Mouse (Mus musculus) midbrain, embryonic 15.5 days (tissue): ENCODE measurements around the gene Zfp1. TPM values are rescaled to one million over a fixed set of nuclear protein-coding genes. Genes with fewer than 3 reads are reported as not detected.

ENCODE experiments used
- ATAC-seq: fragments of 200-750 bp; cut with Nextera tagmentation; replicated peaks from 2 replicates; pipeline ENCODE4 v1.8.0; 2017; ENCODE audit warnings: moderate TSS enrichment
- H3K27ac ChIP-seq: fragments of 300-500 bp; sonication (generic); 2 replicates; pipeline ENCODE4 v1.5.1; 2015; ENCODE audit warnings: mild to moderate bottlenecking, inconsistent platforms
- H3K27me3 ChIP-seq: fragments of 300-500 bp; sonication (generic); replicated peaks from 2 replicates; pipeline ENCODE4 v1.6.1; 2015; ENCODE audit warnings: inconsistent platforms
- H3K36me3 ChIP-seq: fragments of 300-500 bp; sonication (generic); replicated peaks from 2 replicates; pipeline ENCODE4 v1.6.1; 2015; ENCODE audit warnings: inconsistent platforms
- H3K4me1 ChIP-seq: fragments of 300-500 bp; sonication (generic); 2 replicates; pipeline ENCODE4 v1.6.1; 2015; ENCODE audit warnings: inconsistent platforms
- H3K4me2 ChIP-seq: fragments of 300-500 bp; sonication (generic); 2 replicates; pipeline ENCODE4 v1.6.1; 2015; ENCODE audit warnings: inconsistent platforms, mild to moderate bottlenecking, moderate library complexity
- H3K4me3 ChIP-seq: fragments of 300-500 bp; sonication (generic); 2 replicates; pipeline ENCODE4 v1.5.1; 2015; ENCODE audit warnings: mild to moderate bottlenecking, inconsistent platforms
- H3K9ac ChIP-seq: fragments of 300-500 bp; sonication (generic); 2 replicates; pipeline ENCODE4 v1.6.1; 2015; ENCODE audit warnings: mild to moderate bottlenecking, inconsistent platforms
- H3K9me3 ChIP-seq: fragments of 300-500 bp; sonication (generic); 2 replicates; pipeline ENCODE4 v1.6.1; 2016; ENCODE audit warnings: inconsistent platforms
- WGBS: fragments of 180-500 bp; shearing (Covaris S2); methylation state at CpG from one replicate; pipeline ENCODE4 v1.1.7; 2015; ENCODE audit warnings: mixed read lengths; 5-methylcytosine and 5-hydroxymethylcytosine counted together
- polyA plus RNA-seq: library from polyadenylated mRNA; unstranded; fragments of >200 nt; fragmentation: Nextera tagmentation; extraction: Ambion mirVana; gene quantifications from 2 replicates; pipeline ENCODE4 v1.2.1, GENCODE M21; 2015

The Zfp1 gene
- polyA plus RNA-seq, 1 experiment from 2014 or later = 29.1 TPM

- Histone ChIP-seq H3K9me3 (no peaks in the 10 kb centered on the region), H3K27ac (no peak overlapping the region), H3K4me1 (peaks cover 8% of the 10 kb centered on the region; the same call in 1 of the 2 replicates), H3K9ac (no peak overlapping the region), H3K27me3 (no peaks in the 10 kb centered on the region), H3K4me2 (no peak overlapping the region), H3K4me3 (no peak overlapping the region), H3K36me3 (0 out of 2 replicates have a peak, but pooled peaks cover 6% of the 10 kb centered on the region)
- ATAC-seq = no peak
- 82% methylated on average over 5 of the region's 5 CpGs for WGBS
Observed at GRCm38 (mm10) chr8:111613181-111613580, 30.0 kb upstream of the Zfp1 start.

GRCm38 (mm10) chr8:111614786-111615701 is 28.2 kb upstream of the Zfp1 start:
- H3K4me3 ChIP-seq = no peak overlapping the region
- H3K36me3 ChIP-seq = 0 out of 2 replicates have a peak, but pooled peaks cover 6% of the 10 kb centered on the region
- H3K4me2 ChIP-seq = no peak overlapping the region
- H3K27me3 ChIP-seq = no peaks in the 10 kb centered on the region
- H3K4me1 ChIP-seq = peaks cover 8% of the 10 kb centered on the region; the same call in 1 of the 2 replicates
- no peak overlapping the region for H3K27ac ChIP-seq
- H3K9me3 ChIP-seq = no peaks in the 10 kb centered on the region
- no peak overlapping the region for H3K9ac ChIP-seq
- WGBS = 94% methylated on average over 6 of the region's 6 CpGs
- no peak for ATAC-seq

GRCm38 (mm10) chr8:111617812-111618211 is 25.4 kb upstream of the Zfp1 start:
- Histone ChIP-seq H3K27ac (no peak overlapping the region), H3K36me3 (no peaks in the 10 kb centered on the region), H3K4me2 (no peak overlapping the region), H3K9me3 (no peaks in the 10 kb centered on the region), H3K4me3 (no peak overlapping the region), H3K4me1 (peaks cover 13% of the 10 kb centered on the region; the same call in 1 of the 2 replicates), H3K27me3 (no peaks in the 10 kb centered on the region), H3K9ac (no peak overlapping the region)
- 51% methylated on average over 6 of the region's 6 CpGs for WGBS
- no peak for ATAC-seq

GRCm38 (mm10) chr8:111618273-111618672 is 24.9 kb upstream of the Zfp1 start:
- H3K27ac ChIP-seq = no peak overlapping the region
- H3K4me2 ChIP-seq = no peak overlapping the region
- peaks cover 13% of the 10 kb centered on the region; the same call in 1 of the 2 replicates for H3K4me1 ChIP-seq
- WGBS = 93% methylated on average over 4 of the region's 4 CpGs
- no peaks in the 10 kb centered on the region for H3K9me3 ChIP-seq
- H3K4me3 ChIP-seq = no peak overlapping the region
- H3K27me3 ChIP-seq = no peaks in the 10 kb centered on the region
- H3K36me3 ChIP-seq = no peaks in the 10 kb centered on the region
- no peak overlapping the region for H3K9ac ChIP-seq
- no peak for ATAC-seq

- ATAC-seq = no peak
- H3K4me1 ChIP-seq = peaks cover 13% of the 10 kb centered on the region; the same call in 1 of the 2 replicates
- no peaks in the 10 kb centered on the region for H3K9me3 ChIP-seq
- H3K4me3 ChIP-seq = no peak overlapping the region
- WGBS = 67% methylated on average over 1 of the region's 1 CpGs
- no peak overlapping the region for H3K9ac ChIP-seq
- no peak overlapping the region for H3K27ac ChIP-seq
- H3K27me3 ChIP-seq = no peaks in the 10 kb centered on the region
- H3K4me2 ChIP-seq = no peak overlapping the region
- H3K36me3 ChIP-seq = no peaks in the 10 kb centered on the region
Observed at GRCm38 (mm10) chr8:111619936-111620335, 23.3 kb upstream of the Zfp1 start.

GRCm38 (mm10) chr8:111622104-111622503 is 21.1 kb upstream of the Zfp1 start:
- no peak for ATAC-seq
- Histone ChIP-seq H3K9ac (no peak overlapping the region), H3K4me1 (0 out of 2 replicates have a peak, but pooled peaks cover 6% of the 10 kb centered on the region), H3K4me2 (no peak overlapping the region), H3K9me3 (no peaks in the 10 kb centered on the region), H3K4me3 (no peak overlapping the region), H3K36me3 (no peaks in the 10 kb centered on the region), H3K27ac (0 out of 2 replicates have a peak overlapping the region, but pooled peaks have one; percentile 42), H3K27me3 (no peaks in the 10 kb centered on the region)
- 70% methylated on average over 3 of the region's 3 CpGs for WGBS

- Histone ChIP-seq H3K27ac (0 out of 2 replicates have a peak overlapping the region, but pooled peaks have one; percentile 42), H3K9ac (no peak overlapping the region)
- WGBS = 69% methylated on average over 10 of the region's 10 CpGs
Observed at GRCm38 (mm10) chr8:111622553-111622952, 20.6 kb upstream of the Zfp1 start.

GRCm38 (mm10) chr8:111624081-111624852 is 18.9 kb upstream of the Zfp1 start:
- no peak; the same call in 1 of the 2 replicates for ATAC-seq
- Histone ChIP-seq H3K9me3 (no peaks in the 10 kb centered on the region), H3K27me3 (no peaks in the 10 kb centered on the region), H3K36me3 (no peaks in the 10 kb centered on the region), H3K27ac (no peak overlapping the region), H3K4me2 (no peak overlapping the region), H3K9ac (no peak overlapping the region), H3K4me3 (no peak overlapping the region), H3K4me1 (0 out of 2 replicates have a peak, but pooled peaks cover 6% of the 10 kb centered on the region)
- WGBS = 84% methylated on average over 12 of the region's 12 CpGs

More at GRCm38 (mm10) chr8:111622553-111622952, 20.6 kb upstream of the Zfp1 start:
- Histone ChIP-seq H3K9me3 (no peaks in the 10 kb centered on the region), H3K36me3 (no peaks in the 10 kb centered on the region), H3K4me1 (0 out of 2 replicates have a peak, but pooled peaks cover 6% of the 10 kb centered on the region), H3K27me3 (no peaks in the 10 kb centered on the region), H3K4me2 (no peak overlapping the region), H3K4me3 (no peak overlapping the region)
- no peak for ATAC-seq

- H3K9me3 ChIP-seq = no peaks in the 10 kb centered on the region
- H3K4me1 ChIP-seq = peaks cover 9% of the 10 kb centered on the region; the same call in 1 of the 2 replicates
- no peak overlapping the region for H3K27ac ChIP-seq
- no peak overlapping the region for H3K4me2 ChIP-seq
- no peak overlapping the region for H3K9ac ChIP-seq
- WGBS = 90% methylated on average over 10 of the region's 10 CpGs
- no peak overlapping the region for H3K4me3 ChIP-seq
- no peaks in the 10 kb centered on the region for H3K36me3 ChIP-seq
- ATAC-seq = no peak
- no peaks in the 10 kb centered on the region for H3K27me3 ChIP-seq
Observed at GRCm38 (mm10) chr8:111624853-111625221, 18.4 kb upstream of the Zfp1 start.

GRCm38 (mm10) chr8:111625694-111626527 is 17.3 kb upstream of the Zfp1 start:
- 31% methylated on average over 6 of the region's 6 CpGs for WGBS
- peaks cover 12% of the 10 kb centered on the region; the same call in 1 of the 2 replicates for H3K4me1 ChIP-seq
- H3K9me3 ChIP-seq = no peaks in the 10 kb centered on the region
- H3K27ac ChIP-seq = no peak overlapping the region
- H3K36me3 ChIP-seq = no peaks in the 10 kb centered on the region
- H3K27me3 ChIP-seq = no peaks in the 10 kb centered on the region
- H3K9ac ChIP-seq = no peak overlapping the region
- no peak for ATAC-seq
- no peak overlapping the region for H3K4me3 ChIP-seq
- no peak overlapping the region for H3K4me2 ChIP-seq

GRCm38 (mm10) chr8:111626528-111626820 is 16.7 kb upstream of the Zfp1 start:
- no peaks in the 10 kb centered on the region for H3K27me3 ChIP-seq
- 75% methylated on average over 8 of the region's 8 CpGs for WGBS
- H3K36me3 ChIP-seq = no peaks in the 10 kb centered on the region
- no peak overlapping the region for H3K27ac ChIP-seq
- H3K4me1 ChIP-seq = peaks cover 11% of the 10 kb centered on the region; the same call in 1 of the 2 replicates
- H3K4me2 ChIP-seq = no peak overlapping the region
- no peak for ATAC-seq
- H3K9me3 ChIP-seq = no peaks in the 10 kb centered on the region
- no peak overlapping the region for H3K4me3 ChIP-seq
- H3K9ac ChIP-seq = no peak overlapping the region
